Mouse (Mus musculus) kidney, embryonic 16.5 days (tissue): ENCODE measurements around the gene Nup54. TPM values are rescaled to one million over a fixed set of nuclear protein-coding genes. Genes with fewer than 3 reads are reported as not detected.

ENCODE experiments used
- ATAC-seq: fragments of 200-750 bp; cut with Nextera tagmentation; 2 replicates; pipeline ENCODE4 v1.8.0; 2017; ENCODE audit warnings: moderate TSS enrichment; ENCODE audit not compliant: low FRiP score, low TSS enrichment
- H3K27ac ChIP-seq: fragments of 300-500 bp; sonication (generic); 2 replicates; pipeline ENCODE4 v1.5.1; 2014; ENCODE audit warnings: low read length
- H3K27me3 ChIP-seq: fragments of 300-500 bp; sonication (generic); 2 replicates; pipeline ENCODE4 v1.6.1; 2014; ENCODE audit warnings: low read length, control low read depth, mixed read lengths; ENCODE audit not compliant: insufficient read depth
- H3K36me3 ChIP-seq: fragments of 300-500 bp; sonication (generic); 2 replicates; pipeline ENCODE4 v1.6.1; 2014; ENCODE audit warnings: low read length, control low read depth, mixed read lengths; ENCODE audit not compliant: insufficient read depth
- H3K4me1 ChIP-seq: fragments of 300-500 bp; sonication (generic); 2 replicates; pipeline ENCODE4 v1.6.1; 2014; ENCODE audit warnings: low read length, control low read depth, mixed read lengths; ENCODE audit not compliant: insufficient read depth
- H3K4me2 ChIP-seq: fragments of 300-500 bp; sonication (generic); replicated peaks from 2 replicates; pipeline ENCODE4 v1.6.1; 2014; ENCODE audit warnings: low read depth, low read length
- H3K4me3 ChIP-seq: fragments of 300-500 bp; sonication (generic); 2 replicates; pipeline ENCODE4 v1.5.1; 2014; ENCODE audit warnings: mild to moderate bottlenecking, low read length
- H3K9ac ChIP-seq: fragments of 300-500 bp; sonication (generic); replicated peaks from 2 replicates; pipeline ENCODE4 v1.6.1; 2014; ENCODE audit warnings: low read length
- H3K9me3 ChIP-seq: fragments of 300-500 bp; sonication (generic); 2 replicates; pipeline ENCODE4 v1.6.1; 2016; ENCODE audit warnings: low read length, control low read depth
- WGBS: fragments of 180-500 bp; shearing (Covaris S2); extraction: QIAGEN DNeasy Blood & Tissue Kit; methylation state at CpG from one replicate; pipeline ENCODE4 v1.1.7; 2014; 5-methylcytosine and 5-hydroxymethylcytosine counted together
- microRNA-seq: library from miRNA; unstranded; fragments of <30 nt; microRNA quantifications from one replicate; pipeline ENCODE4, GENCODE M21; 2016
- polyA plus RNA-seq: library from polyadenylated mRNA; unstranded; fragments of >200 nt; fragmentation: Nextera tagmentation; extraction: Ambion mirVana; gene quantifications from 2 replicates; pipeline ENCODE4 v1.2.1, GENCODE M21; 2015

The Nup54 gene
- polyA plus RNA-seq, 1 experiment from 2014 or later = 54.1 TPM

DNA sequence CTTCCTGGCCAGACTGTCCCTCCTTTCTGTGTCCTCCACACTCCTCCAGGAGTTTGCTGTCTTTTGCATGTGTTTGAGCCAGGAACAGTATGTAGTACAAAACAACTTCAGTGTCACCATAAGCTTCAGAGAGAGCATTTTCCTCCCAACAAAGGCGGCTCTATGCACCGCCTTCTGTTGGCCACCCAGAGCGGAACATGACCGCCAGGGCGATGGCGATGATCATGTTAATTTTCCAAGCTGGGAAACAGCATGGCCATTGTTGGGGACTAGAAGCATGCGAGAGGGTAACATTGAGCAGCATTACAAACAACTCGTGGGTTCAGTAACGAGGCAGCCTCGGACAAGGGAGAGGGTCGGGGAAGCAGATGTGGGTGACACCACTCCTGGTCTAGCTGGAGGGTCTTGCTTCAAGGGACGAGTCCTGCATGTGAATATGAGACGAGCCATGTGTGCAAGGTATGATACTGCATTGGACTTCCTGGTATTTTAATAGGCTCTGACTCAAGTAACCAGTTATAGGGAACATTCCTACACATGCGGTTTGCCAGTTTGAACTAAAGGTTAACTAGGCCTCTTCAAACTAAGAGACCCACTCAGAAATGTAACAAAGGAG lies 63.5 kb downstream of the Nup54 start:
- Histone ChIP-seq H3K27ac (no peak overlapping the region), H3K4me3 (no peak overlapping the region), H3K9ac (no peak overlapping the region), H3K4me2 (no peak overlapping the region), H3K27me3 (no peaks in the 10 kb centered on the region), H3K4me1 (peaks cover 16% of the 10 kb centered on the region; the same call in 1 of the 2 replicates), H3K9me3 (no peaks in the 10 kb centered on the region), H3K36me3 (no peaks in the 10 kb centered on the region)
- ATAC-seq = no peak
- 82% methylated on average over 14 of the region's 14 CpGs for WGBS

GRCm38 (mm10) chr5:92370891-92371290 lies 64.1 kb downstream of the Nup54 start:
- no peak for ATAC-seq
- WGBS = 77% methylated on average over 6 of the region's 6 CpGs
- H3K4me1 ChIP-seq = peaks cover 15% of the 10 kb centered on the region; the same call in 1 of the 2 replicates
- H3K27me3 ChIP-seq = no peaks in the 10 kb centered on the region
- no peak overlapping the region for H3K4me3 ChIP-seq
- H3K9me3 ChIP-seq = no peaks in the 10 kb centered on the region
- H3K4me2 ChIP-seq = no peak overlapping the region
- H3K9ac ChIP-seq = no peak overlapping the region
- H3K36me3 ChIP-seq = no peaks in the 10 kb centered on the region
- no peak overlapping the region for H3K27ac ChIP-seq

- 68% methylated on average over 6 of the region's 6 CpGs for WGBS
- H3K4me1 ChIP-seq = peaks cover 10% of the 10 kb centered on the region; the same call in 1 of the 2 replicates
- no peak overlapping the region for H3K9ac ChIP-seq
- no peak overlapping the region for H3K4me2 ChIP-seq
- H3K9me3 ChIP-seq = no peaks in the 10 kb centered on the region
- no peak overlapping the region for H3K4me3 ChIP-seq
- ATAC-seq = no peak
- H3K36me3 ChIP-seq = no peaks in the 10 kb centered on the region
- H3K27ac ChIP-seq = no peak overlapping the region
- no peaks in the 10 kb centered on the region for H3K27me3 ChIP-seq
Measured at GRCm38 (mm10) chr5:92370392-92370791, 64.6 kb downstream of the Nup54 start.

- WGBS = 62% methylated on average over 13 of the region's 13 CpGs
Measured at GRCm38 (mm10) chr5:92369151-92369994, 65.6 kb downstream of the Nup54 start.

DNA sequence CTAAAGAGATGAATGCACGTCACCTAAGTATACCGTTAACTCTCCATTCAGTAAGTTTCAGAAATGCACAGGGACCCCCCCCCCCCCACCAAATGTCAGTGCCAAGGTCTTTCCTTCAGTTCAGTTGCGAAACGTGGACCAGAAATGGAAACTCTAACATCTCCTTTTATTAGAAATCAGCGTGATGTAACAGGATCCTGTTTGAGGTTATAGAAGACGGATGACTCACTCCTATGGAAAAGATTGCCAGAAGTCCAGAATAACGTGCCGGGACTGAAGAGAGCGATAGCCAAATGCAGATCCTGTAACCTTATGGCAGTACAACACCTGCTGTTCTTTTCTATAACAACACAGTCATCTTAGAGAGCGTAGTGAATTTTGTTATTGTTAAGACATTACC lies 66.6 kb downstream of the Nup54 start:
- Histone ChIP-seq H3K36me3 (no peaks in the 10 kb centered on the region), H3K27me3 (no peaks in the 10 kb centered on the region), H3K9me3 (no peaks in the 10 kb centered on the region), H3K4me3 (no peak overlapping the region), H3K4me2 (no peak overlapping the region), H3K27ac (peak overlapping the region; percentile 53; the same call in 1 of the 2 replicates), H3K9ac (no peak overlapping the region), H3K4me1 (peaks cover 10% of the 10 kb centered on the region; the same call in 1 of the 2 replicates)
- 67% methylated on average over 10 of the region's 10 CpGs for WGBS
- ATAC-seq = no peak

More at GRCm38 (mm10) chr5:92369151-92369994, 65.6 kb downstream of the Nup54 start:
- ATAC-seq = peak; percentile 71; the same call in 1 of the 2 replicates
- H3K27me3 ChIP-seq = no peaks in the 10 kb centered on the region
- no peaks in the 10 kb centered on the region for H3K36me3 ChIP-seq
- no peak overlapping the region for H3K4me2 ChIP-seq
- peaks cover 10% of the 10 kb centered on the region; the same call in 1 of the 2 replicates for H3K4me1 ChIP-seq
- H3K27ac ChIP-seq = no peak overlapping the region
- H3K9ac ChIP-seq = no peak overlapping the region
- H3K4me3 ChIP-seq = no peak overlapping the region
- no peaks in the 10 kb centered on the region for H3K9me3 ChIP-seq

DNA sequence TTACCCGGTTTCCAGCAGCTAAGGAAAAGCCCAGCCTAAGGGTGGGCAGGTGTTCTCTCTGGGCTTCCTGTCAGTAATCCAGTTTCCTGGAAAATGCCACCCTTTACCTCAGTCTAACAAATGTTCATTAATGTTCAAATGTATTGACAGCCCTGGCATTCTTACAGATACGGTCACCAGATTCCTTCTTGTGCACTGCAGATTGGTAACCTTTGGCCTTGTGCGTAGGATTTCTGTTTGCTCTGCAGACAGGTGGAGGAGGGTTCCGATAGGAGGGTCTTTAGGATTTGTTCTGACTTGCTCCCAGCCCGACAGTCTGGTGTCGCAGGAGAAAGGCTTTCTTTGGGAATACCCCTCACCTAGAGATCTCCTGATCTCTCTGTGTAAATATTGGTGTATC lies 68.5 kb downstream of the Nup54 start:
- H3K27ac ChIP-seq = no peak overlapping the region
- no peak overlapping the region for H3K9ac ChIP-seq
- H3K36me3 ChIP-seq = no peaks in the 10 kb centered on the region
- no peak for ATAC-seq
- H3K27me3 ChIP-seq = no peaks in the 10 kb centered on the region
- H3K4me1 ChIP-seq = 0 out of 2 replicates have a peak, but pooled peaks cover 5% of the 10 kb centered on the region
- no peak overlapping the region for H3K4me2 ChIP-seq
- H3K9me3 ChIP-seq = no peaks in the 10 kb centered on the region
- 45% methylated on average over 6 of the region's 6 CpGs for WGBS
- H3K4me3 ChIP-seq = no peak overlapping the region

Small RNA genes within 50 kb of the gene (microRNA-seq; reads per million reads assigned to microRNA genes)
- gene Mir6415 = not detected

Other genes starting within 250 kb of the Nup54 start
- gene U90926, start 219.8 kb downstream of the Nup54 start, polyA plus RNA-seq = 0.37 and 0.45 TPM in 2 replicates
- gene Ppef2, start 178.9 kb downstream of the Nup54 start, polyA plus RNA-seq = 0.10 and 0.37 TPM in 2 replicates
- 24.2 and 24.3 TPM in 2 replicates for gene Naaa, start 157.0 kb downstream of the Nup54 start, polyA plus RNA-seq
- gene Sdad1, start 124.7 kb downstream of the Nup54 start, polyA plus RNA-seq = 39.2 and 42.6 TPM in 2 replicates
- gene Cxcl9, start 107.1 kb downstream of the Nup54 start, polyA plus RNA-seq = not detected in 2 replicates
- gene Art3, start 103.4 kb downstream of the Nup54 start, polyA plus RNA-seq = 2.6 and 3.5 TPM in 2 replicates
- 1.1 TPM in 2 replicates for gene Cxcl10, start 86.3 kb downstream of the Nup54 start, polyA plus RNA-seq
- gene Scarb2, start 71.6 kb upstream of the Nup54 start, polyA plus RNA-seq = 8.4 and 9.5 TPM in 2 replicates
- gene Fam47e, start 119.8 kb upstream of the Nup54 start, polyA plus RNA-seq = 0.22 and 0.45 TPM in 2 replicates
- gene Stbd1, start 167.8 kb upstream of the Nup54 start, polyA plus RNA-seq = 32.7 and 40.0 TPM in 2 replicates
- gene Ccdc158, start 240.1 kb upstream of the Nup54 start, polyA plus RNA-seq = 1.0 and 1.1 TPM in 2 replicates
- gene Shroom3, start 248.2 kb upstream of the Nup54 start, polyA plus RNA-seq = 8.1 and 8.3 TPM in 2 replicates